Mouse (Mus musculus) E14TG2a.4 (cell line): ENCODE data around the gene Cdc73.
A peak's percentile ranks its signal among the peaks of the same experiment; 100 is the strongest.

Experiments used
- CTCF ChIP-seq: conservative IDR thresholded peaks from 2 replicates; pipeline ENCODE4 v1.5.1; 2014; ENCODE audit warnings: low read length
- NANOG ChIP-seq: IDR thresholded peaks from 2 replicates; pipeline ENCODE4 v1.6.1; 2014; ENCODE audit warnings: borderline replicate concordance, low read length, mixed read lengths

GRCm38 (mm10) chr1:143612901-143613300, 89.8 kb downstream of the Cdc73 start:
- TF ChIP-seq CTCF (0 out of 2 replicates have a peak, but pooled peaks have one; percentile 8), NANOG (no peak)
